Mouse (Mus musculus): ENCODE results near the gene Rnf44.

DNA sequence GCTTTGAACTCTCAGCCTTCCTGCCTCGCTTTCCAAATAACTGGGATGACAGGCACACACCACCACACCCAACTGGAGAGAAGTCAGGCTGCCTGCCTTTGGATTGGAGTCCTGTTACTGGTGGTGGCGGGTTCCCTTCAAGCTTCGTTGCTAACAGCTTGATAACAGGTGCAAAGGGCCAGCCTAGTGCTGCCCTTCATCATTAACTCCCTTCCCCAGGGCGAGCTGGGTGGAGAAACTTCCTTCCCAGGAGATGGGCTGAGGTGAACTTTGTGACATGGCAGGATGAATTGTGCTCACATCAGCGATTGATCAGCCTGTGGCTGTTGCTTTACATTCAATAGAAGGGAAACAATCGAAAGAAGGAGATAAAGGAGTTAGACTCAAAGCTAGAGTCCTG lies 11.2 kb upstream of the Rnf44 start:
- TF ChIP-seq POLR2A (IDR thresholded peaks at IDR 0.05; ENCODE audit: borderline replicate concordance, low read depth, low read length) (no peak), CTCF (IDR thresholded peaks at IDR 0.05; ENCODE audit: low read depth, low read length) (no peak)
